Mouse (Mus musculus) Patski (cell line): ENCODE measurements at regions not wholly inside any gene's neighbourhood (a gene's known extent, or its start where the extent isn't known, plus 50 kb on each side); places are given as distances from the start of the nearest gene placed in this dataset.

ENCODE experiments used
- ATAC-seq: fragments of 100-300 bp; one replicate; pipeline ENCODE4 v1.8.0; 2021
- CTCF ChIA-PET: fragments of 350-600 bp; sonication (Branson Sonifier 250); formaldehyde crosslinking; loops from one replicate; lab custom pipeline; 2022; ENCODE audit warnings: inconsistent platforms; lab: Charles Lee
- POLR2A ChIA-PET: fragments of 350-600 bp; sonication (Branson Sonifier 250); formaldehyde crosslinking; loops from one replicate; lab custom pipeline; 2022; ENCODE audit warnings: antibody characterized with exemption, inconsistent platforms; lab: Charles Lee
- DNase-seq: peaks from one replicate; pipeline ENCODE4 v3.0.0-alpha.2; 2011; ENCODE audit warnings: low read depth, low spot score
- H3K27me3 ChIP-seq: fragments of 371-371 bp; one replicate; pipeline ENCODE4 v1.5.1; 2021
- CTCF ChIP-seq: fragments of 100-300 bp; IDR thresholded peaks from one replicate; pipeline ENCODE4 v1.5.1; 2021
- in situ Hi-C: fragments of 300-500 bp; cut with MboI; formaldehyde crosslinking; loops from 3 replicates; pipeline ENCODE4 v1.11.1; 2018; ENCODE audit warnings: low pct_unique_long_range_greater_than_20kb, mixed read lengths

DNA sequence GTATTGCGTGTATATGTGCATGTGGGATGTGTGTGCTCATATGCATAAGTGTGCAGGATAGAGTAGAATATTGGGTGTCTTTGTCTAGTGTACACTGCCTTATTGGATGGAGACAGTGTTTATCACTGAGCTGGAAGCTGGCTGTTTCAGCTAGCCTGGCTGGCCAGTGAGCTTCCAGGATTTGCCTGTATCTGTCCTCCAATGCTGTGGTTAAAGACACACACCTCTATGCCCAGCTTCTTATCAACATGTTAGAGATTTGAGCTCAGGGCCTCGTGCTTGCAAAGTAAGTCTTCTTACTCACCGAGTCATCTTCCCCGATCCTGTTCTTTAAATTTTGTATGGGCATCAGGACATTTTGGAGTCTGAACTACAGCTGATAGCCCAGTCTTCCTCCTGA is 87.0 kb downstream of the 4930426L09Rik start:
- no peak for ATAC-seq
- ChIA-PET POLR2A (no interaction called here), CTCF (no interaction called here)
- no peak for TF ChIP-seq CTCF
- no peak for DNase-seq
- in situ Hi-C loops: no loop called here
- no peaks in the 10 kb centered on the region for H3K27me3 ChIP-seq

DNA sequence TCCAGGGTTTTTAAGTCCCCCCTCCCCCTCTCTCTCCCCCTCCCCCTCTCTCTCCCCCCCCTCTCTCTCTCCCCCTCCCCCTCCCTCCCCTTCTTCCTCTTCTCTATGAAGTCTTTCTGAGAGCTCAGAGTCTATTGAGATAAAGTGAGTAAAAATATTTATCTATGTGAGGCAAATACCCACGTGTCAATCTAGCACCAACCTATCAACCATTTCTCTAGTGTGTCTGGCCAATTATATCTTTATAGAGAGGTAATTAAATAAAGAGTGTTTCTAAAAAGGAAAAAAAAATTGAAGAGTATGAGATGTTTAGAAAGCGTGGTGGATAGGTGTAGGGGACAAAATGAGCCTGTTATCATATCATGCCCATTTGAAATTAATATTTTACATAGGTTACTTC is 88.0 kb downstream of the 4930426L09Rik start:
- ChIA-PET CTCF (no interaction called here), POLR2A (no interaction called here)
- no peak for DNase-seq
- no peak for TF ChIP-seq CTCF
- in situ Hi-C loops: no loop called here
- no peak for ATAC-seq
- no peaks in the 10 kb centered on the region for H3K27me3 ChIP-seq

GRCm38 (mm10) chr2:19086621-19087020 is 88.5 kb downstream of the 4930426L09Rik start:
- in situ Hi-C loops: no loop called here
- ChIA-PET CTCF (interaction anchor here (1.0 kb wide), 1 partner anchor 24 kb away, joined by 3 read pairs; no protein-coding TSS in a partner anchor), POLR2A (no interaction called here)
- no peak for TF ChIP-seq CTCF
- no peak for ATAC-seq
- no peaks in the 10 kb centered on the region for H3K27me3 ChIP-seq
- no peak for DNase-seq

DNA sequence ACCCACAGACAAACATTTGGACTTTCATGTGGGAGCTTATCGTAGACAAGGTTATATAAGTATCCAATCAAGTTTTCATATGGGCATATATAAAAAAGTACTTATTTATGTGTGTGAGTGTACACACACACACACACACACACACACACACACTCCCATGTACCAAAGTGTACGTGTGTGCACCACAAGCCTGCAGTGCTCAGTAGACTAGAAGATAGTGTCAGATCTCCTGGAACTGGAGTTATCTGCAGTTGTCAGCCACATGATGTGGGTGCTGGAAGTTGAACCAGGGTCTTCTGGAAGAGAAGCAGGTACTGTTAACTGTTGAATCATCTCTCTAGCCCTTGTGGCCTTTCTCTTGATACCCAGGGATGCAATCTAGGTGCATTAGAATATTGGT is 99.7 kb upstream of the Armc3 start:
- CTCF ChIA-PET: no interaction called here
- POLR2A ChIA-PET: interaction anchor here (0.6 kb wide), 1 partner anchor 36 kb away, joined by 3 read pairs; no protein-coding TSS in a partner anchor
- TF ChIP-seq CTCF: no peak
- in situ Hi-C loops: no loop called here
- ATAC-seq: no peak
- H3K27me3 ChIP-seq: no peaks in the 10 kb centered on the region
- DNase-seq: no peak

DNA sequence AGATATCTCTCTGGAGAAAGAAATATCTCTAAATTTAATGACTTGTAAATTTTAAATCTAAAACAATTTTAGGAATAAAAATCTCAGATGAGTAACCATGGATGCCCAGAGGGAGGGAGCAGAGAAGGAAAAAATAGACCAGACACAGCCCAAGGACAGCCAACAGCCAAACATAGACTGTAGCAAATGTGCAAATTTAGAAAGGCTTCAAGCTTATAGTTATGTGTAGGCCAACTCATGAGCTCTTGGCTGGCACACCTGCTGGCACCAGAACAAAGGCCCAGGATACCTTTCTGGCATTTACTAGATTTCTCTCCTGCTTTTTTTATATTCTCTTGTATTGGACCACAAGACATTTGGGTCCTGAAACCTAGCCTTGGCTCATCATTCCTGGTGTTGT is 90.3 kb upstream of the Armc3 start:
- ATAC-seq: no peak
- no peak for TF ChIP-seq CTCF
- ChIA-PET CTCF (no interaction called here), POLR2A (no interaction called here)
- H3K27me3 ChIP-seq: no peaks in the 10 kb centered on the region
- in situ Hi-C loops: no loop called here
- no peak for DNase-seq

DNA sequence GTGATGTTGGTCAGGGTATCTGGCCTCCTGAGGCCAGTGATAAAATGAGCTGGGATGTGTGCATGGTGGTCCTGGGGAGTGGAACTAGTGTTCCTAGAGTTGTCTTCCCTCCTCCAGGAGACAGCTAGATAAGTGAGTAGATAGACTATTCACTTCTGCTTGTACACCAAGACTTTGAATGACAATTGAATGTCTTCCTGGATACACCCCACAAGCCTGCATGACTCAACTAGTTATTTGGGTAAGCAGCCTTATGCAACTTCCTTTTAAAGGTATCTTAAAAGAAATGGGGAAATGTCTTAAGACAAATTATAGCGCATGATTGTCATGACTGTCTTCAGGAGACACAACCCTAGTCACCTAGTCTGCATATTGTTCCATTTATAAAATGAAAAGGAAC is 79.2 kb upstream of the Armc3 start:
- in situ Hi-C loops: no loop called here
- POLR2A ChIA-PET: no interaction called here
- no peak for TF ChIP-seq CTCF
- H3K27me3 ChIP-seq: no peaks in the 10 kb centered on the region
- CTCF ChIA-PET: interaction anchor here (1.3 kb wide), 1 partner anchor 20 kb away, joined by 4 read pairs; no protein-coding TSS in a partner anchor
- ATAC-seq: no peak
- no peak for DNase-seq

DNA sequence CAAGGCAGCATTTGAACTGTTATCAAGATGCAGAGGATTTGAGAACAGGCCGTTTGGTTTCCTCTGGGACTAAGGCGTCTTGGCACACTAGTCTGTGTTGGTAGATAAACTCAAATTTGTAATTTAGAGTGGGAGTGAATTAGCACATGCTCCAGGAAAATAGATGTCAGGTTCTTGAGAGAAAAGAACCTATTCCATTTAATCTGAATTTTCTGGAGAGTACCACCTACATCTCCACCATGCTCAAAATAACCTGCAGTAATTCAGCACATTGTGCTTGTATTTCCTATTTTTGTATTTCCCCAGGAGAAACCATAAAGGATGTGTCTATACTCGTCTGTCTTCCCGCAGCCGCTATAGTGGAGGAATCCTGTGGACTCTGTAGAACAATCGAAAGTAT is 66.2 kb upstream of the Armc3 start:
- in situ Hi-C loops: no loop called here
- ChIA-PET POLR2A (no interaction called here), CTCF (no interaction called here)
- no peak for ATAC-seq
- H3K27me3 ChIP-seq: peaks cover 30% of the 10 kb centered on the region
- TF ChIP-seq CTCF: no peak
- no peak for DNase-seq

- ChIA-PET POLR2A (no interaction called here), CTCF (no interaction called here)
- TF ChIP-seq CTCF: no peak
- no peaks in the 10 kb centered on the region for H3K27me3 ChIP-seq
- no peak for ATAC-seq
- in situ Hi-C loops: no loop called here
- DNase-seq: no peak
These were observed 56.5 kb upstream of the Armc3 start for GRCm38 (mm10) chr2:19142586-19142985.

GRCm38 (mm10) chr2:19145412-19145811 is 53.7 kb upstream of the Armc3 start:
- TF ChIP-seq CTCF: no peak
- in situ Hi-C loops: no loop called here
- ATAC-seq (no peak), DNase-seq (no peak)
- peaks cover 2% of the 10 kb centered on the region for H3K27me3 ChIP-seq
- ChIA-PET POLR2A (no interaction called here), CTCF (interaction anchor here (1.5 kb wide), 1 partner anchor 16 kb away, joined by 3 read pairs; no protein-coding TSS in a partner anchor)

GRCm38 (mm10) chr2:19145881-19146280 is 53.2 kb upstream of the Armc3 start:
- H3K27me3 ChIP-seq: peaks cover 5% of the 10 kb centered on the region
- ChIA-PET POLR2A (no interaction called here), CTCF (interaction anchor here (1.5 kb wide), 1 partner anchor 15 kb away, joined by 3 read pairs; no protein-coding TSS in a partner anchor)
- no peak for ATAC-seq
- DNase-seq: no peak
- TF ChIP-seq CTCF: no peak
- in situ Hi-C loops: no loop called here

- CTCF ChIA-PET: interaction anchor here (1.5 kb wide), 1 partner anchor 15 kb away, joined by 3 read pairs; no protein-coding TSS in a partner anchor
- POLR2A ChIA-PET: no interaction called here
- TF ChIP-seq CTCF: no peak
- peaks cover 5% of the 10 kb centered on the region for H3K27me3 ChIP-seq
- in situ Hi-C loops: no loop called here
- no peak for ATAC-seq
- DNase-seq: no peak
These were observed 52.8 kb upstream of the Armc3 start for GRCm38 (mm10) chr2:19146289-19146688.

DNA sequence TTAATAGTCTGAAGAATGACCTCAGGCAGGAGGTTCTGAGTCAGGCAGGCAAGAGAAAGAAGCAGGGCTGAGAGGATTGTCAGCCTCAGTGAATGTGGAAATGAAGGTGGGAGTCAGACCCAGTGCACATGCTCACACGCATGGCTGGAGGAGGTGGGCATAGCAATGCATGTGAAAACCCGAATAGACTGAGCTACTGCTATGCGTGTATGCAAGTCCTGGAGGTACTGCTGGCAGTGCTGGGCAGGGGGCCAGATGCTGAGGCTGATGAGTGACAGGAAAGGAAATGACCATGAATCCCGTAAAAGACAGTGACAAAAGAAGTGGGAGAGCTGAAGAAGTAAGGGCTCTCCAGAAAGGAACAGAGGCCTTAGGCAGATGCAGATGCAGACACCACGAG is 50.3 kb upstream of the Armc3 start:
- DNase-seq (no peak), ATAC-seq (no peak)
- peaks cover 5% of the 10 kb centered on the region for H3K27me3 ChIP-seq
- ChIA-PET POLR2A (no interaction called here), CTCF (interaction anchor here (1.4 kb wide), 1 partner anchor 110 kb away, joined by 3 read pairs; no protein-coding TSS in a partner anchor)
- in situ Hi-C loops: no loop called here
- no peak for TF ChIP-seq CTCF
